Mouse (Mus musculus) testis, adult 2 months (tissue): Measurements from ENCODE around the gene St7.

Experiments
- CTCF ChIP-seq: fragments of 200-500 bp; IDR thresholded peaks from 2 replicates; pipeline ENCODE4 v1.5.1; 2012; ENCODE audit warnings: low read depth, mild to moderate bottlenecking, inconsistent platforms, low read length, moderate library complexity; ENCODE audit not compliant: control insufficient read depth, insufficient read depth, insufficient replicate concordance
- POLR2A ChIP-seq: fragments of 200-500 bp; IDR thresholded peaks from 2 replicates; pipeline ENCODE4 v1.6.1; 2012; ENCODE audit warnings: low read depth, mild to moderate bottlenecking, inconsistent platforms, low read length, moderate library complexity; ENCODE audit not compliant: control insufficient read depth

DNA sequence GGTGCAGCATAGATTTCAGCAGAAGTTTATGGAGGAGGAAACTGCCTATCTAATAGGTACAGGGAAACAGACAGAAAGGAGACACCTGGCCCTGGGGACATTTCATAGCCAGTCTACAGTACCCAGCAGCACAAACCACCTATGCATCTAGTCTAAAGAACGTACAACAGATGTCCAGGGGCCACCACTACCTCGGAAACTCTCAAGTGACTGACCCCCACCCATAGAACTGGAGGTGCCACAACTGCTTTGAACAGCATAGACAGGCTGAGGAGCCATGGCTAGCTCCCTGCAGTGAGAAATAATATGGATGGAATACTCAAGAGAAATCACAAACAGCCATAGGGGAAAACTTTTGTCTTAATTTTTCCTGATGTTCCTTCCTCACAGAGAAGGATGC is 220.1 kb downstream of the St7 start:
- no peak for TF ChIP-seq POLR2A
- TF ChIP-seq CTCF = no peak
